Mouse (Mus musculus) embryonic facial prominence, embryonic 11.5 days (tissue): ENCODE data around the gene Srsf4. TPM values are rescaled to one million over a fixed set of nuclear protein-coding genes. Genes with fewer than 3 reads are reported as not detected.

Experiments
- ATAC-seq: fragments of 200-750 bp; cut with Nextera tagmentation; replicated peaks from 2 replicates; pipeline ENCODE4 v1.8.0; 2017; ENCODE audit warnings: low read depth; ENCODE audit not compliant: insufficient number of reproducible peaks, low FRiP score, low TSS enrichment
- DNase-seq: peaks from one replicate; pipeline ENCODE4 v3.0.0-alpha.2; 2015; ENCODE audit warnings: low spot score
- H3K27ac ChIP-seq: fragments of 300-500 bp; sonication (generic); replicated peaks from 2 replicates; pipeline ENCODE4 v1.5.1; 2014; ENCODE audit warnings: mild to moderate bottlenecking, low read depth, low read length, control low read depth
- H3K27me3 ChIP-seq: fragments of 300-500 bp; sonication (generic); 2 replicates; pipeline ENCODE4 v1.6.1; 2014; ENCODE audit warnings: mild to moderate bottlenecking, low read length, moderate library complexity, mixed read lengths; ENCODE audit not compliant: control insufficient read depth, insufficient read depth
- H3K36me3 ChIP-seq: fragments of 300-500 bp; sonication (generic); replicated peaks from 2 replicates; pipeline ENCODE4 v1.6.1; 2014; ENCODE audit warnings: low read depth, mild to moderate bottlenecking, low read length, moderate library complexity, mixed read lengths; ENCODE audit not compliant: control insufficient read depth, insufficient read depth
- H3K4me1 ChIP-seq: fragments of 300-500 bp; sonication (generic); 2 replicates; pipeline ENCODE4 v1.6.1; 2014; ENCODE audit warnings: low read length, mixed read lengths; ENCODE audit not compliant: control insufficient read depth, insufficient read depth
- H3K4me2 ChIP-seq: fragments of 300-500 bp; sonication (generic); 2 replicates; pipeline ENCODE4 v1.6.1; 2014; ENCODE audit warnings: low read depth, mild to moderate bottlenecking, control low read depth, low read length, moderate library complexity
- H3K4me3 ChIP-seq: fragments of 300-500 bp; sonication (generic); 2 replicates; pipeline ENCODE4 v1.5.1; 2014; ENCODE audit warnings: low read depth, low read length, control low read depth
- H3K9ac ChIP-seq: fragments of 300-500 bp; sonication (generic); replicated peaks from 2 replicates; pipeline ENCODE4 v1.6.1; 2014; ENCODE audit warnings: mild to moderate bottlenecking, control low read depth, low read length
- H3K9me3 ChIP-seq: fragments of 300-500 bp; sonication (generic); replicated peaks from 2 replicates; pipeline ENCODE4 v1.6.1; 2016; ENCODE audit warnings: mild to moderate bottlenecking, low read length, inconsistent platforms, mixed read lengths; ENCODE audit not compliant: control insufficient read depth
- WGBS: fragments of 180-500 bp; shearing (Covaris S2); extraction: QIAGEN DNeasy Blood & Tissue Kit; methylation state at CpG from one replicate; pipeline ENCODE4 v1.1.7; 2014; 5-methylcytosine and 5-hydroxymethylcytosine counted together
- polyA plus RNA-seq: library from polyadenylated mRNA; unstranded; fragments of >200 nt; fragmentation: Nextera tagmentation; extraction: Ambion mirVana; gene quantifications from 2 replicates; pipeline ENCODE4 v1.2.1, GENCODE M21; 2014

The Srsf4 gene
- polyA plus RNA-seq, 1 experiment from 2014 or later, result 131 TPM

DNA sequence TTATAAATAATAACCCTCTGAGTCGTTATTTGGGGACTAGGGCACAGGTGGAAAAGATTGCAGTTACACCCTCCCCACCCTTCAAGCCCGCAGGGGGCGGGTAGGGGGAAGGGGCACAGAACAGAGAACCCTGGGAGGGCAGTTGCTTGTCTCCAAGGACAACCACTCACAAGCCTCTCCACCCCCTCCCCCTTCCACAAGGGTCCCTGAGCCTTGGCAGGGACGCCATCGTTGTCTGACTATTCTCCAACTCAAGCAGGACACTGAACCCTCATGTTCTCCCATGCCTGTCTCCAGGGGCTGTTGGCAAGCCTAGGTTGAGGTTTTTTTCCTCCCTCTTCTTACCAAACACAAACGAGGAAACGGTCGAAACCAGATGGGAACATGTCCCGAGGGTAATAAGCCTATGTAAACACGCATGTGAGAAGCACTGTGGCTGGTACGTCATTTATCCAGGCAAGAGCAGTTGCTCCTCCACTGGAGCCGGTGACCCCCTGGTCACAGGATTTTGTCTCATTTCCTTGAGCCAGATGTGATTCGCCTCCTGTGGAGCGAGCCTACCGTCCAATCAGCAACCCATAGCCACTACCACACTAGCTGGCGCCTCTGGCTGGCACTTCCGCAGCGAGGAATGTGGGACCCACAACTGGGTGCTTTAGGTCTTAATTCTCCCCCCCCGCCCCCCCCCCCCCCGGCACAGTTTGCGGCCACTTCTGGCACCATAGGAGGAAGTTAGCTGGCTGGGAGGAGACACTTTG, 37.0 kb downstream of the Srsf4 start:
- H3K4me3 ChIP-seq, result no peak overlapping the region
- peaks cover 12% of the 10 kb centered on the region for H3K4me1 ChIP-seq
- no peak overlapping the region for H3K27ac ChIP-seq
- no peaks in the 10 kb centered on the region for H3K9me3 ChIP-seq
- H3K36me3 ChIP-seq, result no peaks in the 10 kb centered on the region
- DNase-seq, result peak; percentile 79
- ATAC-seq, result 0 out of 2 replicates have a peak, but pooled peaks have one; percentile 27
- WGBS, result 7% methylated on average over 19 of the region's 21 CpGs
- 0 out of 2 replicates have a peak overlapping the region, but pooled peaks have one; percentile 28 for H3K9ac ChIP-seq
- peaks cover 9% of the 10 kb centered on the region for H3K27me3 ChIP-seq
- no peak overlapping the region; the same call in 1 of the 2 replicates for H3K4me2 ChIP-seq

DNA sequence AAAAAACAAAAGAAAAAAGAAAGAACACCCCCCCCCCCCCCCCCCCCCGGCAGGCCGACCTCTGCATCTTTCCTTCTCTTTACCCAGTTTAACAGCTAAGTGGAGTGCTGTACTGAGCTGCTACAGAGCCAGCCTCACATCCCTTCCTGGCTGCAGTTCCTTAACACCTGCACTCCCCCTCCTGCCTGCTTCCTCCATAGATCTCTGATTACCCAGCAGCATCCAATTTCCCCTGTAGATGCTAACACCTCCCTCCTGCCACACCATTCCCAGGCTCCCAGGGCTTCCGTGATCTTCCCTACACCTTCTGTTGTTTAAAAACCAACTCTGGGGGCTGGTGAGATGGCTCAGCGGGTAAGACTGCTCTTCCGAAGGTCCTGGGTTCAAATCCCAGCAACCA, 38.1 kb downstream of the Srsf4 start:
- no peak for ATAC-seq
- H3K4me3 ChIP-seq, result no peak overlapping the region
- WGBS, result 46% methylated on average over 5 of the region's 5 CpGs

DNA sequence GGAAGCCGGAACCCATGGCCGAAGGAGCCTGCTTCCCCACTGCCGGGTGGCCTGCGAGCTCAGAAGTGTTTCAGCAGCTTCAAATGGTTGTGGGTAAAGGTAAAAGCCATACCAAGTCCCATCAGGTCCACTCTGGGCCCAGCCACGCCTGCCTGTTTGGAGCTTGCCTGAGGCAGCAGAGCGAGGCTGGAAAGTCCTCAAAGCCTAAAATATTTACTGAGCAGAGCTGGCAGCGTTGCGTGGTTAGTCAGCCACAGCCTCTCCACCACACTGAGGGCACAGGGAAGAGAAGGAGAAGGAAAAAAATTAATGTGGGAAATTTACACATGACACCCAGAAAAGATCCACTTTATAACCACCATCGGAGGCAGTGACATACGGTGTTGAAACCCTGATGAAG, 40.1 kb downstream of the Srsf4 start:
- peaks cover 23% of the 10 kb centered on the region for H3K27me3 ChIP-seq
- DNase-seq (no peak), ATAC-seq (no peak)
- H3K4me2 ChIP-seq, result no peak overlapping the region
- no peak overlapping the region for H3K4me3 ChIP-seq
- no peak overlapping the region for H3K9ac ChIP-seq
- H3K27ac ChIP-seq, result no peak overlapping the region
- no peaks in the 10 kb centered on the region for H3K9me3 ChIP-seq
- H3K4me1 ChIP-seq, result peaks cover 27% of the 10 kb centered on the region
- no peaks in the 10 kb centered on the region for H3K36me3 ChIP-seq
- WGBS, result 45% methylated on average over 10 of the region's 10 CpGs

More for the DNA sequence above, 38.1 kb downstream of the Srsf4 start:
- peaks cover 21% of the 10 kb centered on the region for H3K4me1 ChIP-seq
- DNase-seq, result no peak
- H3K9ac ChIP-seq, result no peak overlapping the region
- no peaks in the 10 kb centered on the region for H3K36me3 ChIP-seq
- H3K9me3 ChIP-seq, result no peaks in the 10 kb centered on the region
- peaks cover 18% of the 10 kb centered on the region for H3K27me3 ChIP-seq
- no peak overlapping the region for H3K27ac ChIP-seq
- H3K4me2 ChIP-seq, result no peak overlapping the region

DNA sequence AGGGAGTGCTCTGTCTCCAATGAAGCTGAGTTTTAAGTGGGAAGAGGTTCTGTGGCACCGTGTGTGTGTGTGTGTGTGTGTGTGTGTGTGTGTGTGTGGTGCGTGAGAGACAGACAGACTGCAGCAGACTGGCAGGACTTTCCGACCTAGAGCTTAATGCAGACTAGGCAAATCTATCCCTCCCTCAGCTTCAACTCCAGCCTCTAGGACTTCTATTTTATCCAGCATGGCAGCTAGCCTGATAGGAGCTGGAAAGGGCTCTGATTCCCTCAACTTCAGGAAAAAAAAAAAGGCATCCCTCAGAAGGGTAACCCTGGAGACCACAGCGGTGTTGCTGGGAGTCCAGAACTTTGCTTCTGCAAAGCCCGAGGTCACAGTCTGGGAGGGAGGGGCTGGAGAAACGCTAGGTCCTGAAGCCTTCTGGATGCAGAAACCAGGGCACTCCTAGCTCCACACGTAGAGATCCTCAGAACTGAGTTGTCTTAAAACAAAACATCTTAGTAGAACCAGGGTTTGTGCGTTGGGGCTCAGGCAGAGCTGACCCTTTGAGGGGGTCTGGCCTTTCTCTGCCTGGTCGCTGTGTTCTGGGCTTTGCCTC, 40.7 kb downstream of the Srsf4 start:
- H3K9ac ChIP-seq, result no peak overlapping the region
- WGBS, result 11% methylated on average over 9 of the region's 9 CpGs
- no peak for DNase-seq
- no peak overlapping the region for H3K4me3 ChIP-seq
- H3K4me2 ChIP-seq, result no peak overlapping the region
- peaks cover 32% of the 10 kb centered on the region for H3K4me1 ChIP-seq
- no peak for ATAC-seq
- H3K27me3 ChIP-seq, result peaks cover 23% of the 10 kb centered on the region
- H3K9me3 ChIP-seq, result no peaks in the 10 kb centered on the region
- H3K36me3 ChIP-seq, result no peaks in the 10 kb centered on the region
- no peak overlapping the region for H3K27ac ChIP-seq

DNA sequence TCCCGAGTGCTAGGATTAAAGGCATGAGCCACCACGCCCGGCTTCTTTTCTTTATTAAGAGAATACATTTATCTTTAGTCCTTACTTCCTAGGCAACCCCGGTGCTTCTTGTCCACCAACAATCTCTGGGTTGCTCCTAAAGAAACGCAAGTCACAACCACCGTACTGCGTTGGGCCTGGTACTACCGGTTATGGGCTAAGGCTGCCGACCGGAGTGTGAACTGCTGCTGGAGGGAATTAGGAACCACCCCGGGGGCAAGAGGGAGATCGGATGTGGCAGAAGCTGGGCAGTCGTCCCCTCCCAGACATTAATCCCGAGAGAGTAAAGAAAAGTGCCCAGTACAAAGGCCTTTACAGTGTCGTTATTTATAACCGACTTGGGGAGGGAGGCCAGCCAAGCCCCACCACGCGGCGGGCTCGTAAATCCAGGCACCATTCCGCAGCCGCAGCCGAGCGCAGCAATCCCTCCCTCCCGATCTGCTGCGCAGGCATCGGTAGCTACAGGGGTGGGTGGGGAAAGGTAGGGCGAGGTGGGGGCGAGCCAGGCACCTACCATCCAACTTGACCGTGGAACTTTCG, 41.6 kb downstream of the Srsf4 start:
- Histone ChIP-seq H3K27ac (no peak overlapping the region), H3K4me3 (peak overlapping the region; percentile 24; the same call in 1 of the 2 replicates), H3K9ac (peak overlapping the region; percentile 50), H3K36me3 (no peaks in the 10 kb centered on the region), H3K4me1 (peaks cover 38% of the 10 kb centered on the region), H3K4me2 (peak overlapping the region; percentile 48), H3K9me3 (no peaks in the 10 kb centered on the region), H3K27me3 (peaks cover 23% of the 10 kb centered on the region)
- DNase-seq, result peak; percentile 66
- no peak for ATAC-seq
- WGBS, result 1% methylated on average over 31 of the region's 31 CpGs

DNA sequence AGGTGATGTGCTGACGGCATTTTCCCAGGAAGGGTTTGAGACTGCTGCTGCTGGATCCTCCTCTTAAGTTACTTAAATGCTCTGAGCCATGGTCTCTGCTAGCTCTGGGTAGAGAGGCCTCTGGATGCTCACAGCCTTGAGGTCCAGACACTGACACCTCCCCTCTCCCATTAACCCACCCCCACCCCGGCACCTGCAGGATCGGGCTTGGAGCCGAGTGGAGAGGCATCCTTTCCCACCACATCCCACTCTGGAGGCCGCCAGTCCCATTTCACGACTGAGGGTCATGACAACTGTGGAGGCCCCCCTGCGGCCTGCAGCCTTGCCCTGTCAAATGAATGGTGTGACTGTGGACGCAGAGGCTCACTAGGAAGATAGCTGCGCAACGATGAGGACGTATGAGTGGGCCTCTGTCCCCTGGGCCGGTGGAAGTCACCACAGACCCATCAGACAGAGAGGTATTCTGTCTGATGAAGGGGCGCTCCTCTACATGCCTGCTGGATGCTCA, 42.5 kb downstream of the Srsf4 start:
- H3K27ac ChIP-seq, result no peak overlapping the region
- H3K9ac ChIP-seq, result no peak overlapping the region
- WGBS, result 18% methylated on average over 13 of the region's 13 CpGs
- peak overlapping the region; percentile 48; the same call in 1 of the 2 replicates for H3K4me2 ChIP-seq
- H3K27me3 ChIP-seq, result peaks cover 23% of the 10 kb centered on the region
- ATAC-seq, result no peak
- 0 out of 2 replicates have a peak overlapping the region, but pooled peaks have one; percentile 24 for H3K4me3 ChIP-seq
- H3K4me1 ChIP-seq, result peaks cover 37% of the 10 kb centered on the region
- no peak for DNase-seq
- no peaks in the 10 kb centered on the region for H3K9me3 ChIP-seq
- no peaks in the 10 kb centered on the region for H3K36me3 ChIP-seq

DNA sequence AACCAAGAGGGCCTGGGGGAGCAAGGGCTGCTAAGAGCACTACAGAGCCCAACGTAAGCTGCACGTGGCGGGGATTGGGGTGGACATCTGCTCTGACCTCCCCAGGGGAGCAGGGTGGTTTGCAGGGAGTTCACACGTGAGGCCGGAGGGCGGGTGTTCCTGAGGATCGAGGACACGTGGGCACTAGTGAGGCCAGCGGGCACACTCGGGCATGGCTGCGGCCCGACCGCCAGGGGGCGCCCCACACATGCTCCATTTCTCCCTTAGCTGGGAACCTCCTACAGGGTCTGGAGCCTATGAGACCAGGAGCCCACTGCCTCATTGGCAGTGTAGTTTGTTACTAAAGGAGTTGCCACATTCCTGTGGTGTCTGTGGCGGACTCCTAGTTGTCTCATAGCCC, 43.0 kb downstream of the Srsf4 start:
- no peak for ATAC-seq
- Histone ChIP-seq H3K27ac (no peak overlapping the region), H3K4me3 (no peak overlapping the region), H3K4me2 (peak overlapping the region; percentile 5; the same call in 1 of the 2 replicates), H3K9ac (no peak overlapping the region), H3K27me3 (peaks cover 23% of the 10 kb centered on the region), H3K36me3 (no peaks in the 10 kb centered on the region), H3K9me3 (no peaks in the 10 kb centered on the region), H3K4me1 (peaks cover 37% of the 10 kb centered on the region)
- 4% methylated on average over 15 of the region's 15 CpGs for WGBS
- peak; percentile 79 for DNase-seq
